Mouse (Mus musculus): ENCODE measurements around the gene Usp13.

Usp13 gene

DNA sequence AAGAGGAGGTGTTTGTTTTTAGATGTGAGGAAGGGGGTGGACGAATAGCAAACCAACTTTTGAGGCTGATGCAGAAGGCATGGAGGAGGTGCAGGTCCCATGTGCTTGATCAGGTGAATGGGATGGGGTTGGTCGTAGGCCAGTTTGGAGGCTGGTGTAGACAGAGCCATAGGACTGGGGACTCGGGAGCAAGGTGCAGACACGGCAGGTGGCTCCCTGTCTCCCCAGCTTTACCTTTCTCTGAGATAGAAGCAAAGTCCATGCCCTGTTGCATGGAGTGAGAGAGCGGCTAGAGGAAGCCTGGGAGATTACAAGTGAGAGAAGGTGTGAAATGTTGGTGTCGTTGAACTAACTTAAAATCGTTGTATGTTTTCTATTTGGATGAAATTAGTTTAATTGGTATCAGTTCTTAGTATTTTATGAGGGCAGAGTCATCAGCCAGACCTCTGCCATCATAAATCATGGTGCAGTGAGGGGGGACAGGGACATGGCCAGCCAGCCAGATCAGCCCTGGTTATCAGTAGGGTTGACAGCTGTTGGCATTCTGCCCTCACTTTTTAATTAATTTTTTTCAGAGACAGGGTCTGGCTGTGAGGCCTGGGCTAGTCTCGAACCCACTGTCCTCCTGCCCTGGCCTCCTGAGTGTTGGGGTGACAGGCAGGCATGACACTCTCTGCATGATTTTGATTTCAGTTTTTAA is 122.6 kb downstream of the Usp13 start:
- peak; percentile 4 to 10 for DNase-seq

DNA sequence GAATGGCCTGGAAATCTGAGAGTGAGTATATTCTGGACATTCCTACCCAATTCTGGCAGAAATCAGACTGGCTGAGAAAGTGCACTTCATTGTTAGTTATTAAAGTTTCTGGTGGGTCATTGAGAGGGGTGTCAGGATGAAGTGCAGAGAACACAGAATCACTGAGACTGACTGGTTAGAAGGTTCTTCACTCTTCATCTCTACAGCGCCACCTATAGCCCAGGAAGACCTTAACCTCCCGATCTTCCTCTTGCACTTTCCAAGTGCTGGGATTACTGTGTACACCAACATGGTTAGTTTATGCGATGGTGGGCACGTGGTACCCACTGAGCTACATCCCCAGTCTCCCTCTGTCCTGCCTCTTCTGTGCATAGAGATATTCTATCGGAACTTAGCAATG is 130.1 kb downstream of the Usp13 start:
- DNase-seq: no peak

DNA sequence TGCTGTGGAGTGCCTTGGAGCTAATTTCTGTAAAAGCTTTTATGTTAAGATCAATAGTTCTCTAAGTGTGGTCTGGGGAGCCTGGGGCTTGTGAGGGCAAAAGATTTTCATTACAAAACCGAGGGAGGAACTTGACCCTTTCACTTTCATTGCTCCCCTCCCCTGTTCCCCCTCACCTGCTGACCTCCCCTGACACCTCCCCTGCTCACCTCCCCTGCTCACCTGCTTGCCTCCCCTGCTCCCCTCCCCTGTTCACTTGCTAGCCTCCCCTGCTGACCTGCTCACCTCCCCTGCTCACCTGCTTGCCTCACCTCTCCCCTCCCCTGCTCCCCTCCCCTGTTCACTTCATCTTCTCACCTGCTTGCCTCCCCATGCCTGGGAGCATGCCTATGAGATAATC is 134.0 kb downstream of the Usp13 start:
- no peak for DNase-seq

DNA sequence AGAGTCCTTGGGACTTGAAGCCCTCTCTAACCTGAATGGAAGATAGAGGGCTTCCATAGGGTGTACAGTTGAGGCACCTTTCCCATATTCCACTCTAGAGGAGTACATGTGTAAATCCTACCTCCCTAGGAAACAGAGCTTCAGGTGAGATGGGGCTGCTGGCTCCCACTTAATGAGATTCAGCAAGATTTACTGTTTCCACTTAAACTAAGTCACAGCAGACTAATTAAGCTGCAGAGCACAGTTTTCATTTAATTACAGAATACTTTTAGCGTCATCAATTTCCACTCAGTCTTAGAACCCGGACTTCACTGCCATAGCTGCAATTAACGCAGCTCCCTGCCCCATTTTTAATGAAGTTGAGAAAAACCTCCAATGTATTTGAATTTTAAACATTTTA is 144.1 kb downstream of the Usp13 start:
- DNase-seq: no peak

DNA sequence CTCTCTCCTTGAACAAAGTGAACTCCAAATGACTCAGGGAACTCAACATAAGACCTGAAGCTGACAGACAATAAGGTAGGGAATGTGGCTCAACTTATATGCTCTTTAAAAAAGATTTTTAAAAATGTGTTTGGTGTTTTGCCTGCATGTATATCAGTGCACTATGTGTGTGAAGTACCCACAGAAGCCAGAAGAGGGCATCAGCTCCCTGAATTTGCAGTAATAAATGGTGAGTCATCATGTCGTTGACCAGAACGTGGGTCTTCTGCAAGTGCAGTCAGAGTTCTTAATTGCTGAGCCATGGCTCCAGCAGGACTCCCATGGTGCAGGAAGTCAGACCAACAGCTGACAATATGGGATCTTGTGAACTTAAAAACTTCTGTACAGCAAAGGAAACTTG is 148.2 kb downstream of the Usp13 start:
- peak; percentile 33 to 41 for DNase-seq

DNA sequence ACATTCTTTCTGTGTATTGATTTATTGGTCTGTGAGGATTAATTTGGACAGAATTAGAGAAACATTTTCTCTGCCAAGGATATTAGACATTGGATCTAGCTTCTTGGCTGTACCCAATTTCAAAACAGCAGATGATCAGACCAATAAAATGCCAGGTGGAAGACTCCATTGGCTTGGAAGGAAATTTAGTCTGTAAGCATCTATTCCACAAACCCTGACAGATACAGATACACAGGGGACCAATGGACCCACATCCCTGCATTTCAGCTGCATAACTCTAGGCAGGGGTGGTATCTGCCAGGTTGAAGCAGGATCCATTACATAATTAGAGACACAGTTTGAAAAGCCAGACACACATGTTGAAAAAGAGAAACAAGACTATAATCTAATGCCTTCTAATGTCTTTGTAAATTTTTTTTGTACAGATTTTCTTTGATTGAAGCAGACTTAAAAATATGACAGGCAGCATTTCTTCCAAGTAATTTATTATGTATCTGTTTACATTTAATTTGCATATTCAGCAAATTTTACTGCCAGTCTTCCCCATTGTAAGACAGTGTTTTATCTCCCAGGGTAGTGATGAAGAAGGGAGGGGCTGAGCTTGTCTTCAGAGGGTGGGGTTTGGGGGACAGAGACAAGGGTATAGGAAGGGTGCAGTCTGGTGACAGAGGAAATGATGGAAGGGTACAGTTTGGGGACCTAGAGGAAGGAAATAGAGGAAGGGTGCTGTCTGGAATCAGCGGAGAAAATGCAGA is 151.5 kb downstream of the Usp13 start:
- no peak for DNase-seq

DNA sequence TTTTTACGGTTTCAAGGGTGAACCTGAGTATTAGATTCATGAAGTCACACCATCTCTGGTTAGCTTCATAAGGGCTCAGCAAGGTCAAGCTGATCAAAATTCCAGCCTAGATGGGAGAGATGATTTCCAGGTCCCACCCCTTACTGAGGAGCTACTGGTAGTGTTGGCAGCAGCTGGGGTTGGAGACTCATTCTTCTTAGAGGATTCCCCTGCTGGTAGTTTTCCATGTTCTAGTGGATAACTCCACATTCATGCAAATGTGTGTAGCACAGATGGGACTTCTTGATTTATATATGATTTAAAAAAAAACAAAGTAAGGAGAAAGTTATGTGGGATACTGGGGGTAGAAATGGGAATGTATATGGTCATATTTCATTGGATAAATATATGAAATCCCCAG is 152.9 kb downstream of the Usp13 start:
- DNase-seq: no peak

DNA sequence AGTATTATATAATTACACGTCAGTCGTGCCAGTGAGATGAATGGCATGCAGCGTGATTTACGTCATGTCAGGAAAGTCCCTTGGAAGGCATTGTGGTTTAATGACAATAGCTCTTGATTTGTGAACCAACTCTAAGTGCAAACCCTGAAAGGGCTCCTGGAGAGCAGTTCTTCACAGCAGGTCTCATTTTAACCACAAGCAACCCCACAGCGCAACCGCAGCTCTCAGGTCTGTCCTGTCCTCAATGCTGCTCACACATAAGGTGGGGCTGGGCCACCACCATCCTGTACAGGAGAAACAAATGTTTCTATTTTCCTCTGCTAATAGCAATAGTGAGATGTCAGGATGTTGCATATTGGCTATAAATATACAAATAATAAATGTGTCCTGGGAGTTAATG is 161.9 kb downstream of the Usp13 start:
- no peak for DNase-seq

DNA sequence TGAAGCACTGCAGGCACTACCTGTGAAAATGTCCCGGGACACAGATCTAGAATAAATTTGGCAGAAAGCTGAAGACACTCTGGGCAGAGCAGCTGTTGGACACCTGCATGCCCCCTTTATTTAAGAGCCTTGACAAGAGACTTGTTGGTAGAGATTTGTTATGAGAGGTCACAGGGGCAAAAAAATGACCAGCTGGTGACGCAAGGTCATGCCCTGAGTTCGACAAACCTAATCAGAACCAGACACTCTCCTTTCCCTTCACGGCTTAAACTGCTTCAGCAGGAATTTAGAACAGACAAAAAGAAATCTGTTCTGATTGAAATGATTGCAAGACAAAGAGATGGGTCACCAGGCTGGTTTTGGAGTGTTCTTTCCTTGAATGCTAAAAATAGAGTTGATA is 162.6 kb downstream of the Usp13 start:
- no peak for DNase-seq

DNA sequence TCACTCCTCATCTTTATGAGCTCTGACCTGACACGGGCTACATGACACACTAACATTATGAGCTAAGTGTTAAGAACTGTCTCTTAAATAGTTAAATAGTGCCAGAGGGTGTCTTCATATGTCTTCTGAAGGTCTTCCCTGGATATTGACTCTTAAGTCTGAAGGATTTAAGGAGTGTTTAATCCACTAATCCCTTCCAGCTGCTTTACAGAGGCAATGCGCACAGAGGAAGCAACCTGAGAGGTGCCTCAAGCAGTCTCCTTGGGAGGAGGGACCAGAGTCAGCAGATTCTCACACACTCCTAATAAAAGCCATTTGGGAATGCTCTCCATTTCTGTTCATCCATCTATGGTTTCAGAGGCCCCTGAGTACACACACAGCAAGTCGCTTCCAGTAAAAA is 167.8 kb downstream of the Usp13 start:
- no peak for DNase-seq
